Mouse (Mus musculus): ENCODE results near the gene Ggcx. TPM values are rescaled to one million over a fixed set of nuclear protein-coding genes. Genes with fewer than 3 reads are reported as not detected.

The Ggcx gene
- polyA plus RNA-seq (2012; rRNA removed) = 9.3 and 12.4 TPM in 2 replicates

GRCm38 (mm10) chr6:72414076-72414756 is at the start of gene Ggcx:
TSS of gene Ggcx (plus strand) at chr6:72414308.
- peak; percentile 85 for DNase-seq (ENCODE audit: low read depth, low spot score)
- under 1% methylated on average over 33 of the region's 33 CpGs for WGBS

DNA sequence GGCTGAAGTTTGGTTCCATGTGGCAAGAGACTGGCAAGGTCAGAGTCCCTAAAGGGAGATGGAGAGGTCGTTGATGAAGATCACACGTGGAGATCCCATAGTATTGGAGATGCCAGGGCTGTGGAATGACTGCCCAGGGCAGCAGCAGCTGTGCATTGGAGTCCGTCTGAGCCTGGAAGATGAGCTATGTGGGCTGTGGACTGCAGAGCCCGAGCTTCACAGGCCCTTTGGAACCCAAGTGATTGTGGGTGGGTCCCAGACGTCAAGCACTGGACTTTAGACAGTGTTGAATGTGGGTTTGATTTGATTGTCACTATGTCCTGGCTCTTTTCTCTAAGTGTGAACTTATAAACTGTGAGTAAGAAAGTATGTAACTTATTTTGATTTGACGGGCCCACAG is 49.1 kb upstream of the Ggcx start:
- DNase-seq (ENCODE audit: low read depth, low spot score) = no peak
- WGBS = 39% methylated on average over 6 of the region's 6 CpGs

- no peak for DNase-seq (ENCODE audit: low read depth, low spot score)
- 38% methylated on average over 3 of the region's 3 CpGs for WGBS
Measured at GRCm38 (mm10) chr6:72366304-72366703, 47.8 kb upstream of the Ggcx start.

GRCm38 (mm10) chr6:72366844-72367443 is 47.2 kb upstream of the Ggcx start, which contains the start of gene Rnf181:
TSS of gene Rnf181 (minus strand) at chr6:72366956.
- DNase-seq (ENCODE audit: low read depth, low spot score) = no peak
- WGBS = 78% methylated on average over 4 of the region's 4 CpGs

DNA sequence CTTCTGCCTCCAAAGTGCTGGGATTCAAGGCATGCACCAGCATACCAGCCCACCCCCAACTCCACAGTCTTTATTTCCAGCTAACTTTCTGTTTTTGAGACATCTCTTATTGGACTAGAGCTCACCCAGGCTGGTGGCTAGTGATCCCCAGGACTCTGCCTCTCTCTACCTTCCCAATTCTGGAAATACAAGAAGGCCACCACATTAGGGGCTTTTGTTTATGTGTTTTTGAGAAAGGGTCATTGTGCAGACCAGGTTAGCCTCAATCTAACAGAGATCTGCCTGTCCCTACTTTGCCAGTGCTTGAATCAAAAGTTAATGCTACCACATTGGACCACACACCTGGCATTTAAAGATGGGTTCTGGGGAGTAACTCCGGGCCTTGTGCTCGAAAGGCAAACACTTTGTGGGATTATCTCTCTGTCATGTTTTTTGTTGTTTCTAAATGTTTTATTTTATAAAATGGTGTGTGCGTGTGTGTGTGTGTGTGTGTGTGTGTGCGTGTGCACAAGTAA is 46.6 kb upstream of the Ggcx start:
- WGBS = 74% methylated on average over 4 of the region's 4 CpGs
- DNase-seq (ENCODE audit: low read depth, low spot score) = no peak

DNA sequence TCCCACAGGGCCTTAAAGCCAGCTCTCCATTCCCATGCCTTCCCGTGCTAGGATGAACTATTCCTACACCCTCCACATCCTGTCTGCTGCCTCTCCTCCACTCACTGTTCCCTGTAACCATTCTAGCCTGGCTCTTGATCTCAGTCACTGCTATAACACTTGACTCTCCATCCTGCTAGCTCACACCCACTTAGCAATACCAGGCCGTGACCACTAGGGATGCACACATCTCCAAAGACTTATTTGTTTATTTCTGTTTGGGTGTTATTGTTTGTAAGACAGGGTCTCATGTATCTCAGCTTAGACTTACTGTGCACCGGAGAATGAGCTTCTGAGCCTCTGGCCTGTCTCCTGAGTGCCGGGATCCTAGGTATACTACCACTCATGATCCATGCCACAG is 44.6 kb upstream of the Ggcx start:
- WGBS = 84% methylated on average over 4 of the region's 4 CpGs

GRCm38 (mm10) chr6:72370091-72370490 is 44.0 kb upstream of the Ggcx start:
- 78% methylated on average over 12 of the region's 12 CpGs for WGBS
- no peak for DNase-seq (ENCODE audit: low read depth, low spot score)

More for the DNA sequence above, 44.6 kb upstream of the Ggcx start:
- no peak for DNase-seq (ENCODE audit: low read depth, low spot score)

DNA sequence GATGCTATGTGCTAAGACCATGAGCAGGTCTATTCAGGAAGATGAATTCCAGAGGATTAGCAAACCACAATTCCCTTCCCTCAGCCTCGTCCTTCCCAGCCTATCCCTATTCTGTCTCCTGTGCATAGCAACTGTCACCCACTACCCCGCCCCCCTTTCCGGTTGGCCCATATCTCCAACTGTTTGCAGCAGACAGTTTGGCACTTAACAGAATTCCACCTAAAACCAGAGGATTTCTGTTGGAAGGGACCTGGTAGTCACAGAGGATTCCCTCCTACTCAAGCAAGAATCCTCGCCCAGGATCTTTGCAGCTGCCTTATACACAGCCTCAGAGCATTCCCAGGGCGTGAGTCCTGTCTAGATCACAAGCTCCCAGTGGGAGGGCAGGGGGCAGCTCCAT is 43.0 kb upstream of the Ggcx start:
- DNase-seq (ENCODE audit: low read depth, low spot score) = no peak
- 49% methylated on average over 5 of the region's 5 CpGs for WGBS

DNA sequence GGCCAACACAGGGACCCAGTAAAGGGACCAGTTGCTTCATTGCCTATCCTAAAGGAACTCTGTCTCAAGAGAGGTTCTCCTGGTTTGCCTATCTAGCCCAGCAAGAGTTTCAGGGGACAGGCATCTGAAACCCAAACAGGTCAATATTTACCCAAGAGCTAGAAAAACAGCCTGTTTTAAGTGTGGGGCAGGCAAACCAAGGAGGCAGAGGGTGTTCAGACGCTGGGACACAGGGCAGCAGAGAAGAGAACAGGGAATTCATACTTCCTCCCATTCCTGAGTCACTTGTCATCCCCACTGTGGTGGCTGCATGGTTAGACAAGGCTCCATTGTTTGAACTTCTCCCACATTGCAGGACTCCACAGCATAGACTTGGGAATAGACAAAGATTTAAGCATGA is 42.5 kb upstream of the Ggcx start:
- DNase-seq (ENCODE audit: low read depth, low spot score) = no peak
- 16% methylated on average over 1 of the region's 1 CpGs for WGBS

- no peak for DNase-seq (ENCODE audit: low read depth, low spot score)
- 33% methylated on average over 4 of the region's 4 CpGs for WGBS
Measured at GRCm38 (mm10) chr6:72373184-72373583, 40.9 kb upstream of the Ggcx start.

DNA sequence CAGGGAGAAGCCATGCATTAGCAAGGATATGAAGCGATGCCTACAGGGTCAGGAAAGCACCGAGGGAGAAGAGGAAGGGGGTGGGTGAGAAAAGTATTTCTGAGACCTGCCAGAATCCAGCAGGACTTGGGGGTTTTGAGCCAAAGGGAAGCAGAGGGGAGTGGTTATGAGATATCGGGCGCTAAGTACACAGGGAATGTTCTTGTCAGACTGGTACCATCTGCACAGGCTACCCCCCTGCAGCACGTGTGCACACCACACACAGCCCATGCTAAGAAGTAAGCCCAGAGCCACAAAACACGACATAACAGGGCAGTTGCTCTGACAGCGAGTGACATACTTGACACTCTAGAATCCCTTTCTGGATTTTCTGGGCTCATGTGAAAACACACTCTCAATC is 39.9 kb upstream of the Ggcx start:
- 68% methylated on average over 7 of the region's 7 CpGs for WGBS
- DNase-seq (ENCODE audit: low read depth, low spot score) = no peak

- WGBS = 51% methylated on average over 15 of the region's 15 CpGs
- DNase-seq (ENCODE audit: low read depth, low spot score) = no peak
Measured at GRCm38 (mm10) chr6:72374820-72375563, 39.1 kb upstream of the Ggcx start.

GRCm38 (mm10) chr6:72378510-72379234 is 35.4 kb upstream of the Ggcx start:
- 94% methylated on average over 8 of the region's 8 CpGs for WGBS
- DNase-seq (ENCODE audit: low read depth, low spot score) = no peak

- DNase-seq (ENCODE audit: low read depth, low spot score) = no peak
- WGBS = 53% methylated on average over 7 of the region's 7 CpGs
Measured at GRCm38 (mm10) chr6:72379377-72380130, 34.6 kb upstream of the Ggcx start.

DNA sequence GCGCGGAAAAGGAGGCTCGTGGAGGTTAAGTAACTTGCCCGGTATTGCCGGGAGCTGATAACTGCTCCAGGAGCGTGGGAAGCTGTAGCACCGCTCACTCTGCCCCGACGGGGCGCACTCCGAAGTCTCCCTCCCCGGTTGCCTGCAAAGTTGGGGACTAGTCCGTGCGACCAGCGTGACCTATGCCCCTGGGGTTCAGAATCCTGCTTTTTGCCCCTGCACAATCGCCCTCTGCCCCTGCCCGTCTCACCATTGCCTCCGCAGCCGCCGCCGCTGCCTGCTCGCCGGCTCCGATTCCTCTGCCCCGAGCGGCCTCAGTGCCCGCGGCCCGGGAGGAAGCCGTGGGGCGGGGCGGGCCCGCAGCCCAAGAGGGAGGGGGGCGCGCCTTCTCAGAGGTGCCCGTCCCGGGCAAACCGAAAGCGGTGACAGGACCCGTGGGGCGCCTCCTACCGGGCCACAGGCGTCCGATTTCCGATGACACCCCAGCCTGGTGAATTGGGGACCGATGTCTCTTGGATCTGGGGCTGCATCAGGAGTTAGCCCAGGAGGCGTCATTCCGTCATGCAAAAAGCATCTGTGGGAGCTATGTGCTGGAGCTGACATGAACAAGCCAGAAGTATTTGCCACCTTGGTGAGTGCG is 33.9 kb upstream of the Ggcx start, which contains the start of gene Vamp5:
Gene Vamp5 (minus strand): TSS at position 338 of the 640 bp plus-strand sequence.
- no peak for DNase-seq (ENCODE audit: low read depth, low spot score)
- whole genome bisulfite sequencing = 1% methylated on average over 49 of the region's 49 CpGs

GRCm38 (mm10) chr6:72382494-72382893 is 31.6 kb upstream of the Ggcx start:
- no peak for DNase-seq (ENCODE audit: low read depth, low spot score)
- 85% methylated on average over 6 of the region's 6 CpGs for WGBS

GRCm38 (mm10) chr6:72383142-72383820 is 30.8 kb upstream of the Ggcx start:
- no peak for DNase-seq (ENCODE audit: low read depth, low spot score)
- WGBS = 84% methylated on average over 6 of the region's 6 CpGs

GRCm38 (mm10) chr6:72383952-72384351 is 30.2 kb upstream of the Ggcx start:
- DNase-seq (ENCODE audit: low read depth, low spot score) = no peak
- 93% methylated on average over 7 of the region's 7 CpGs for WGBS

All from large intestine, adult 2 months (tissue).